Mouse (Mus musculus) midbrain, embryonic 16.5 days (tissue): ENCODE measurements at regions not wholly inside any gene's neighbourhood (a gene's known extent, or its start where the extent isn't known, plus 50 kb on each side); places are given as distances from the start of the nearest gene placed in this dataset.
A peak's percentile ranks its signal among the peaks of the same experiment; 100 is the strongest.

ENCODE experiments used
- ATAC-seq: fragments of 200-750 bp; cut with Nextera tagmentation; 2 replicates; pipeline ENCODE4 v1.8.0; 2017; ENCODE audit warnings: moderate TSS enrichment
- H3K27ac ChIP-seq: fragments of 300-500 bp; sonication (generic); 2 replicates; pipeline ENCODE4 v1.5.1; 2014; ENCODE audit warnings: mild to moderate bottlenecking, low read length, mixed read lengths
- H3K27me3 ChIP-seq: fragments of 300-500 bp; sonication (generic); 2 replicates; pipeline ENCODE4 v1.6.1; 2014; ENCODE audit warnings: low read depth, low read length, mixed read lengths; ENCODE audit not compliant: control insufficient read depth, insufficient read depth
- H3K36me3 ChIP-seq: fragments of 300-500 bp; sonication (generic); 2 replicates; pipeline ENCODE4 v1.6.1; 2014; ENCODE audit warnings: mild to moderate bottlenecking, low read length, moderate library complexity, mixed read lengths; ENCODE audit not compliant: control insufficient read depth, insufficient read depth
- H3K4me1 ChIP-seq: fragments of 300-500 bp; sonication (generic); 2 replicates; pipeline ENCODE4 v1.6.1; 2014; ENCODE audit warnings: mild to moderate bottlenecking, low read length, mixed read lengths; ENCODE audit not compliant: control insufficient read depth, insufficient read depth
- H3K4me2 ChIP-seq: fragments of 300-500 bp; sonication (generic); 2 replicates; pipeline ENCODE4 v1.6.1; 2014; ENCODE audit warnings: mild to moderate bottlenecking, low read length, mixed read lengths
- H3K4me3 ChIP-seq: fragments of 300-500 bp; sonication (generic); 2 replicates; pipeline ENCODE4 v1.5.1; 2014; ENCODE audit warnings: low read depth, mild to moderate bottlenecking, low read length, moderate library complexity, mixed read lengths
- H3K9ac ChIP-seq: fragments of 300-500 bp; sonication (generic); 2 replicates; pipeline ENCODE4 v1.6.1; 2014; ENCODE audit warnings: low read depth, low read length, mixed read lengths
- H3K9me3 ChIP-seq: fragments of 300-500 bp; sonication (generic); replicated peaks from 2 replicates; pipeline ENCODE4 v1.6.1; 2014; ENCODE audit warnings: mild to moderate bottlenecking, low read length, mixed read lengths; ENCODE audit not compliant: control insufficient read depth, poor library complexity, severe bottlenecking
- WGBS: fragments of 180-500 bp; shearing (Covaris S2); extraction: QIAGEN DNeasy Blood & Tissue Kit; methylation state at CpG from one replicate; pipeline ENCODE4 v1.1.7; 2014; 5-methylcytosine and 5-hydroxymethylcytosine counted together

GRCm38 (mm10) chr14:68218471-68218870 is 1075.6 kb downstream of the Synb start:
- H3K4me2 ChIP-seq = no peak overlapping the region
- H3K27me3 ChIP-seq = no peaks in the 10 kb centered on the region
- H3K9ac ChIP-seq = no peak overlapping the region
- no peak overlapping the region for H3K4me3 ChIP-seq
- H3K4me1 ChIP-seq = peaks cover 6% of the 10 kb centered on the region
- no peak for ATAC-seq
- no peak overlapping the region; the same call in 1 of the 2 replicates for H3K27ac ChIP-seq
- H3K36me3 ChIP-seq = no peaks in the 10 kb centered on the region
- WGBS = 58% methylated on average over 4 of the region's 4 CpGs
- no peaks in the 10 kb centered on the region for H3K9me3 ChIP-seq

- no peaks in the 10 kb centered on the region for H3K27me3 ChIP-seq
Measured at GRCm38 (mm10) chr14:68217986-68218385, 1076.1 kb downstream of the Synb start.

DNA sequence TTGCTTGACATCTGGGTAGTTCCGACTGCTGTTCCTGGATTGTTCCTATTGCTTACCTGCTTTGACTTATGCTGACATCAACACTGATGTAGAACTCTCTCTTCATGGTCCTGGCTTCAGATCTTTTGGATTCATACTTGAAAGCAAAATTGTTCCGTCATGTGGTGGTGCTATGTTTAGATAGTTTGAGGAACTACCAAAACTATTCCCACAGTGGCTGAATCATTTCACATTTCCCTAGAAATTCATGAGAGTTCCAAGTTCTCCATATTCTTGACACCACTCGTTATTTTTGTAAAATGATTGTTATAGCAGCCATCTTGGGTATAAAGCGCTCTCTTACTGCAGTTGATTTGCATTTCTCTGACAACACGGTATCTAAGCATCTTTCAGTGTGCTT is 1080.2 kb downstream of the Synb start:
- Histone ChIP-seq H3K27me3 (no peaks in the 10 kb centered on the region), H3K4me3 (no peak overlapping the region), H3K9me3 (no peaks in the 10 kb centered on the region), H3K4me1 (peaks cover 3% of the 10 kb centered on the region), H3K36me3 (no peaks in the 10 kb centered on the region), H3K4me2 (no peak overlapping the region), H3K27ac (no peak overlapping the region), H3K9ac (no peak overlapping the region)
- 87% methylated on average over 5 of the region's 5 CpGs for WGBS
- no peak for ATAC-seq

More at GRCm38 (mm10) chr14:68217986-68218385, 1076.1 kb downstream of the Synb start:
- no peak overlapping the region for H3K4me2 ChIP-seq
- no peak overlapping the region for H3K9ac ChIP-seq
- no peak for ATAC-seq
- H3K9me3 ChIP-seq = no peaks in the 10 kb centered on the region
- no peaks in the 10 kb centered on the region for H3K36me3 ChIP-seq
- 82% methylated on average over 6 of the region's 6 CpGs for WGBS
- peaks cover 6% of the 10 kb centered on the region for H3K4me1 ChIP-seq
- H3K4me3 ChIP-seq = no peak overlapping the region
- H3K27ac ChIP-seq = no peak overlapping the region

DNA sequence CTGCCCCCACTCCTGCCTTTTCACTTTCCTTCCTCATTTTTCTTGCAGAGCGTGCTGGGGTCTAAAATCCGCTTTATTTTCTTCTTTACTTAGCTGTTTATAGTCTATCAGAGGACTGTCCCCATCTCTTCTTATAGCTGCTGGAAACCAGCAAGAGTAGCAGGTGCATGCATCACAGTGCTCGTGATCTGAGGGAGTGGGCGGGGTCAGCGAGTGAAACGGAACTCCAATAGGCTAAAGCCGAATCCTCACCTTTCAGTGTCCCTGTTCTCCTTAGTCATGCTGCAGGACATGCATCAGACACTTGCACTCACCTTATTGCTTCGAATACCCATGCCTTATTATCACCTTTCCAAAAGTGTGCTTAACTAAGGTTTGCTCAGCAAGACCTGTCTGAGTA is 1095.3 kb downstream of the Synb start:
- no peaks in the 10 kb centered on the region for H3K36me3 ChIP-seq
- H3K4me3 ChIP-seq = 0 out of 2 replicates have a peak overlapping the region, but pooled peaks have one; percentile 1
- WGBS = 3% methylated on average over 8 of the region's 8 CpGs
- H3K4me2 ChIP-seq = peak overlapping the region; percentile 48
- peak; percentile 43; the same call in 1 of the 2 replicates for ATAC-seq
- H3K27me3 ChIP-seq = no peaks in the 10 kb centered on the region
- H3K4me1 ChIP-seq = peaks cover 22% of the 10 kb centered on the region
- H3K9ac ChIP-seq = no peak overlapping the region
- H3K27ac ChIP-seq = no peak overlapping the region
- H3K9me3 ChIP-seq = no peaks in the 10 kb centered on the region

GRCm38 (mm10) chr14:68197470-68197800 is 1096.7 kb downstream of the Synb start:
- peaks cover 22% of the 10 kb centered on the region for H3K4me1 ChIP-seq
- H3K27me3 ChIP-seq = no peaks in the 10 kb centered on the region
- 17% methylated on average over 12 of the region's 13 CpGs for WGBS
- H3K9ac ChIP-seq = no peak overlapping the region
- no peaks in the 10 kb centered on the region for H3K9me3 ChIP-seq
- H3K4me2 ChIP-seq = peak overlapping the region; percentile 32; the same call in 1 of the 2 replicates
- peak; percentile 72 for ATAC-seq
- no peaks in the 10 kb centered on the region for H3K36me3 ChIP-seq
- no peak overlapping the region for H3K4me3 ChIP-seq
- H3K27ac ChIP-seq = peak overlapping the region; percentile 55; the same call in 1 of the 2 replicates

DNA sequence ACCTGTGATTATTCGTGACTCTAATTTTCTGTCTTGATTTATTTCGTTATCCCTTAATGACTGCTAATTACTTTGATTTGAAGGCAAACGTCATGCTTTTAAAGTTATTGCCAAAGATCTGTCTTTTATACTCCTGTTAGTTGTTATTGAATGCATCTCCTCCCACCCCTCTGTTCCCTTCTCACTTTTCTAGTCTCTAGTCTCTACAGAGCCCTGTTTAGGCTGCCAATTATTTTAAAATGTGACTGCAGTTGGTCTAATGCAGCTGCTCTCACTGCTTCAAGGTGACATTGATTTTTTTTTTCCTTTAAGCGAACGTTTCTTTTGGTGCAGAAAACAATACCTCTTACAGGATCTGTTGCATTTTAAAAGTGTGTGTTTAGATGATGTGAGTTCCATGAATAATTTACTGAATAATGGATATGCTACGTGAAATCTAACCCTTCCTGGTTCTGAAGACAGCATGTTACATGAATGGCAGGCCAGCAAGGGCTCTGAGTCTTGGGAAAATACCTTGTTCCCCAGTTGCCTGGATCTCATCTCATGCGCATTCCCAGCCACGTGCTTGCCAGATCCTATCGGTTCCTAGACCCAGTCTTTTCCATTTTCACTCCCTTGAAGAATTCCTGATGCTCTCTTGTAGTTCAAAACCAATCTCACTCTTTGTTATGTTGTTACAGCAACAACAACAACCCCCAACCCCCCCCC is 1097.2 kb downstream of the Synb start:
- Histone ChIP-seq H3K4me2 (peak overlapping the region; percentile 32; the same call in 1 of the 2 replicates), H3K9ac (no peak overlapping the region), H3K27ac (peak overlapping the region; percentile 55; the same call in 1 of the 2 replicates), H3K4me1 (peaks cover 22% of the 10 kb centered on the region), H3K4me3 (no peak overlapping the region), H3K27me3 (no peaks in the 10 kb centered on the region), H3K36me3 (no peaks in the 10 kb centered on the region), H3K9me3 (no peaks in the 10 kb centered on the region)
- WGBS = 27% methylated on average over 9 of the region's 9 CpGs
- peak; percentile 54; the same call in 1 of the 2 replicates for ATAC-seq

DNA sequence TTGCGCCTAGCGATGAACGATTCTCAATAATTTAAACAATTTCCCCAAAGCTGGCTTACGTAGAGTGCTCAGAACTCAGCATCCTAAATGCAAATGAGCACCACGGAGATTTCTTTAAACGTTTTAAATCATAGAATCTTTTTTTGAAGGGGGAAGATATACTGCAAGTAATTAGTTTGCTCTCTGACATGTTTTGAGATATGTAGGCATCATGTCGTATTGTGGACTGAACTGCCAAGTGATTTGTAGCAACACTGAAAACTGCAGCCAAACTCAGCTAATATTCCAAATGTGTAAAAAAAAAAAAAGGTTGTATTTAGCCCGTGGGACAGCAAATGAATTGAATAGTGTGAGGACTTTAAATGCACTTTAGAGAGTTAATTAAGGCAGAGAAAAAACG is 1097.9 kb downstream of the Synb start:
- no peak overlapping the region for H3K27ac ChIP-seq
- H3K4me1 ChIP-seq = peaks cover 22% of the 10 kb centered on the region
- no peak overlapping the region for H3K4me2 ChIP-seq
- no peak overlapping the region for H3K9ac ChIP-seq
- 54% methylated on average over 9 of the region's 9 CpGs for WGBS
- H3K9me3 ChIP-seq = no peaks in the 10 kb centered on the region
- H3K36me3 ChIP-seq = no peaks in the 10 kb centered on the region
- H3K27me3 ChIP-seq = no peaks in the 10 kb centered on the region
- no peak overlapping the region for H3K4me3 ChIP-seq
- ATAC-seq = no peak

- H3K4me2 ChIP-seq = no peak overlapping the region
- no peaks in the 10 kb centered on the region for H3K4me1 ChIP-seq
- WGBS = 26% methylated on average over 4 of the region's 4 CpGs
- ATAC-seq = no peak
- H3K9me3 ChIP-seq = no peaks in the 10 kb centered on the region
- no peak overlapping the region for H3K27ac ChIP-seq
- no peaks in the 10 kb centered on the region for H3K27me3 ChIP-seq
- H3K4me3 ChIP-seq = no peak overlapping the region
- no peaks in the 10 kb centered on the region for H3K36me3 ChIP-seq
- H3K9ac ChIP-seq = no peak overlapping the region
Measured at GRCm38 (mm10) chr14:68189876-68190275, 1104.2 kb downstream of the Synb start.

- H3K36me3 ChIP-seq = no peaks in the 10 kb centered on the region
- no peak overlapping the region for H3K27ac ChIP-seq
- 79% methylated on average over 5 of the region's 5 CpGs for WGBS
- H3K9me3 ChIP-seq = no peaks in the 10 kb centered on the region
- no peak overlapping the region for H3K4me2 ChIP-seq
- no peaks in the 10 kb centered on the region for H3K27me3 ChIP-seq
- no peak overlapping the region for H3K4me3 ChIP-seq
- ATAC-seq = no peak
- no peaks in the 10 kb centered on the region for H3K4me1 ChIP-seq
- no peak overlapping the region for H3K9ac ChIP-seq
Measured at GRCm38 (mm10) chr14:68188325-68188724, 1105.8 kb downstream of the Synb start.
